Mouse (Mus musculus): Measurements from ENCODE around the gene Gm20517.

- TF ChIP-seq CTCF (IDR thresholded peaks at IDR 0.05 in 2 of 3, conservative IDR thresholded peaks at IDR 0.05 in 1 of 3; ENCODE audit: control insufficient read depth in 1 of 3, insufficient read depth in 1 of 3, low read depth in 2 of 3, low read length in 3 of 3, poor library complexity in 1 of 3, severe bottlenecking in 1 of 3), result no peak
- no peak for TF ChIP-seq GATA1 (IDR thresholded peaks at IDR 0.05; ENCODE audit: low read depth, low read length)
- no peak for TF ChIP-seq USF1 (IDR thresholded peaks at IDR 0.05; ENCODE audit: low read depth, low read length)
- no peak for TF ChIP-seq POLR2AphosphoS5 (IDR thresholded peaks at IDR 0.05; ENCODE audit: borderline replicate concordance, low read depth, low read length)
These were observed 101.6 kb downstream of the Gm20517 start for GRCm38 (mm10) chr17:47712889-47713571.
